10 mouse cellular contexts compared by ENCODE assay signal in the genomic region with DNA sequence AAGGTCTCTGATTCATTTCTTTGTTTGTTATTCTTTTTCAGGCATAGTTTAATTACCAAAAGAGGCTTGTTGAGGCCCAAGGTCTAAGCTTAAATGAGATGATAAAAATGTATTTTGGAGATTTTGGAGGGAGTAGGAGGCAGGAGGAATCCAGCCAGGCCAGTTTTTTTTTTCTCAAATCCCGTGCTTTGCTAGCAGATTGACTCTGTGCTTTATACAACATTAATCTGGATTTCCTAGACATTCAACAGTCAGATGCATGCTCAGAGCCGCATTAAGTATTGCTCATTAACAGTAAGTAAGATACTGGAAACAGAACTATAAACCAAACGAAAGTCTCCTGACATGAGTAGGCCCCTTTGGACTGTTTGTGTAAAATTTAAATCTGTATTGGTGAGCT.
DNase-seq lines count a peak whose midpoint lies in the region; ATAC-seq lines count a peak whose summit lies in the region.
"Had no signal": no experiment of that assay in that cellular context is flagged by ENCODE, and none has a peak within 500 bp of the region (broad histone marks: within the 10 kb centered on the region; RNA-seq: fewer than 3 reads in every experiment).

No protein-coding gene starts in this region.

- H3K4me1 ChIP-seq in kidney, embryonic 15.5 days, result peaks cover 8% of the 10 kb centered on the region
- H3K4me1 ChIP-seq in embryonic facial prominence, embryonic 12.5 days, result peaks cover 13% of the 10 kb centered on the region; the same call in 1 of the 2 replicates
- peaks cover 30% of the 10 kb centered on the region for H3K4me1 ChIP-seq in midbrain, embryonic 15.5 days
- H3K4me1 ChIP-seq: liver, embryonic 13.5 days had no signal

- H3K4me2 ChIP-seq in kidney, embryonic 15.5 days, result no peak overlapping the region
- H3K4me2 ChIP-seq in embryonic facial prominence, embryonic 12.5 days (replicated peaks), result no peak overlapping the region
- H3K4me2 ChIP-seq in midbrain, embryonic 15.5 days, result no peak overlapping the region
- H3K4me2 ChIP-seq: liver, embryonic 13.5 days had no signal

- WGBS in kidney, embryonic 15.5 days, result 20% methylated on average over 3 of the region's 3 CpGs
- 31% methylated on average over 3 of the region's 3 CpGs for WGBS in embryonic facial prominence, embryonic 12.5 days
- WGBS in midbrain, embryonic 15.5 days, result 9% methylated on average over 3 of the region's 3 CpGs

- intact Hi-C loops in heart, postnatal 36 days (cut with DNase I), result loop anchor here (5.0 to 10.0 kb wide), 2 partner anchors 472 to 989 kb away; no protein-coding TSS in a partner anchor

- H3K4me3 ChIP-seq in kidney, embryonic 15.5 days (replicated peaks), result no peak overlapping the region
- H3K4me3 ChIP-seq in embryonic facial prominence, embryonic 12.5 days, result no peak overlapping the region
- H3K4me3 ChIP-seq in midbrain, embryonic 15.5 days, result no peak overlapping the region
- H3K4me3 ChIP-seq: erythroblast, embryonic 14.5 days; liver, embryonic 13.5 days had no signal

- no peaks in the 10 kb centered on the region for H3K9me3 ChIP-seq in kidney, embryonic 15.5 days (replicated peaks)
- no peaks in the 10 kb centered on the region for H3K9me3 ChIP-seq in embryonic facial prominence, embryonic 12.5 days
- no peaks in the 10 kb centered on the region for H3K9me3 ChIP-seq in midbrain, embryonic 15.5 days
- H3K9me3 ChIP-seq: liver, embryonic 13.5 days had no signal

- ATAC-seq in kidney, embryonic 15.5 days (replicated peaks; ENCODE audit: low FRiP score), result no peak
- ATAC-seq in embryonic facial prominence, embryonic 12.5 days (ENCODE audit: insufficient number of reproducible peaks, insufficient read depth, low FRiP score, low TSS enrichment), result no peak
- peak; percentile 34 for ATAC-seq in midbrain, embryonic 15.5 days (replicated peaks)
- ATAC-seq in inflammation-experienced regulatory T-cells, adult 6 months, result no peak

- H3K36me3 ChIP-seq in kidney, embryonic 15.5 days, result no peaks in the 10 kb centered on the region
- H3K36me3 ChIP-seq in embryonic facial prominence, embryonic 12.5 days, result no peaks in the 10 kb centered on the region
- no peaks in the 10 kb centered on the region for H3K36me3 ChIP-seq in midbrain, embryonic 15.5 days (replicated peaks)
- H3K36me3 ChIP-seq: liver, embryonic 13.5 days had no signal

- no peaks in the 10 kb centered on the region for H3K27me3 ChIP-seq in kidney, embryonic 15.5 days
- no peaks in the 10 kb centered on the region for H3K27me3 ChIP-seq in embryonic facial prominence, embryonic 12.5 days
- H3K27me3 ChIP-seq in midbrain, embryonic 15.5 days (replicated peaks), result no peaks in the 10 kb centered on the region
- H3K27me3 ChIP-seq: liver, embryonic 13.5 days had no signal

- peak overlapping the region; percentile 37 for H3K27ac ChIP-seq in kidney, embryonic 15.5 days
- H3K27ac ChIP-seq in embryonic facial prominence, embryonic 12.5 days, result peak overlapping the region; percentile 63
- peak overlapping the region; percentile 82 for H3K27ac ChIP-seq in midbrain, embryonic 15.5 days
- H3K27ac ChIP-seq: liver, embryonic 13.5 days had no signal

- no peak overlapping the region for H3K9ac ChIP-seq in kidney, embryonic 15.5 days
- no peak overlapping the region for H3K9ac ChIP-seq in embryonic facial prominence, embryonic 12.5 days
- no peak overlapping the region for H3K9ac ChIP-seq in midbrain, embryonic 15.5 days
- H3K9ac ChIP-seq: liver, embryonic 13.5 days had no signal

- no peak for DNase-seq in kidney, adult 11 months
- peak; percentile 4 for DNase-seq in forelimb bud, embryonic 11.5 days (ENCODE audit: low read depth, low spot score)
- DNase-seq in cerebellum, postnatal 10 days, result no peak
- no peak for DNase-seq in heart, postnatal 36 days
- DNase-seq: liver, embryonic 13.5 days had no signal
